Mouse (Mus musculus) retina, embryonic 14.5 days (tissue): Measurements from ENCODE around the gene Rbm44.
A peak's percentile ranks its signal among the peaks of the same experiment; 100 is the strongest.

Experiments
- DNase-seq: peaks from one replicate; pipeline ENCODE4 v3.0.0-alpha.2; 2015; ENCODE audit warnings: low spot score

Gene Rbm44

DNA sequence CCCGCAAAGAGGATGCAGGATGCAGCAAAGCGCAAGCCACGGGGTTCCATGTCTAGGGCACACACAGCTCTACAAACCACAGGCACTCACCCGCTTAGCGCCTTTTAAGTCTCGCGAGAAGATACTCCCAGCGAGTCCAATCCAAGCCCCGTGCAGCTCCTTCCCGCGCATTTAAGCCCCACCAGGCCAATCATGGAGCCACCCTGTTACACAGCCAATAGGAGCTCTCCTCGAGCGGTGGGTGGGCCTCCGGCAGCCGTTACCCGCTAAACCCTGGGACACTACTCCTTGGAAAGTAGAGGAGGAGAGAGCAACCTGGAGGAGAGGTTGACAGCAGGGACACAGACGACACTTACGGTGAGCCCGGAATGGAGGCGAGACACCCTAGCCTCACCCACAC is at the start of gene Rbm44:
Gene Rbm44, plus strand, starts transcription at position 277 of the 400 bp plus-strand sequence.
- no peak for DNase-seq

DNA sequence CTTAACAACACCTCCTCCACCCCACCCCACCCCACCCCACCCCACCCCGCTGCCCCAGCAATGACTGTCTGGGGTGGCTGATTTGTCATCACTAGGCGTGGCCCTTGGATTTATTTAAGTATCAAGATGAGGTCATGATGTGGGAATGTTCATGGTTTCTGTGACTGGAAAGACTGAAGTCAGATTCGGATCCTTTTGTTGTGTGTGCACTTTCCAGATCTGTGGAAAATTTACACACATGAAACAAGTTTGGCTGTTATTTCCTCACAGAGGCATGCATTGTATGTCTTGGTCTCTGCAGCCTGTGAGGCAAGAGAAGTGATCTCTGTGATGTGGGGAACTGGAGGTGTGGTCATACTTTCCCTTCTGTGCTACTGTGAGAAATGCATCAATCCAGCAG is 49.6 kb upstream of the Rbm44 start:
- DNase-seq: no peak

DNA sequence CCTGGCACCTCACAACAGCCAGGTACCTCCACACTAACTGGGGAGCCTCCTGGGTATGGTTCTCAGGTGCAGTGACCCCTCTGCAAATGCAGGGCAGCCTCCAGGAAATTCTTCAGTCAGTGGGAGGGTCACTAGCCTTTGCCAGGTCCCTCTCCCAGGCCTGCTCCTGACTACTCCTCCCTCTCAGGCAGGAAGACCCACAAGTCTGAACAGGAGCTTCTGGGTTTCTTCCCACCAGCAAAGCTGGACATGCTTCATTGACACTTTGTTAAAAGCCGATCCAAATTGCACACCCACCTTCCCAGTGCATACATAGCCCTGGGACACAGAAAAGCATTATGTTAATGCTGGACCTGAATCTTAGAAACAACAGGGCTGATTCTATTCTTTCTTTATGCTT is 49.0 kb upstream of the Rbm44 start:
- no peak for DNase-seq

DNA sequence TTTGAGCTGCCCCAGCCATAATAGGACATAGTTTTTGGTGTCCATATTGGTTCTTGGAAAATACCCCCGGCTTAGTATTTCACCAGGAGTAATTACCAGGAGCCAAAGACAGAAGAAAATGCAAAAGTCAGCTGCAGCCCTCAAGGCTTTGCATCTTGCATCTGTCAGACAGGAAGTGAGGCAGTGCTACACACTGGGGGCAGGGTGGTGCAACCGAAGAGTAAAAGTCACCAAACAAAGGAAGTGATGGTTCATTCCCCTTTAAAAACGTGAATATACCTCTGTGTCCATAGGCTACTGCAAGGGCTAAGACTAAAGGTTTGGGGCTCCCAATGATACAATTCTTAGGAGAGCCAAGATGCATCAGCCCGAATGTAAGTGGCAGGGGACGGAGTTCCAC is 48.4 kb upstream of the Rbm44 start:
- DNase-seq: no peak

DNA sequence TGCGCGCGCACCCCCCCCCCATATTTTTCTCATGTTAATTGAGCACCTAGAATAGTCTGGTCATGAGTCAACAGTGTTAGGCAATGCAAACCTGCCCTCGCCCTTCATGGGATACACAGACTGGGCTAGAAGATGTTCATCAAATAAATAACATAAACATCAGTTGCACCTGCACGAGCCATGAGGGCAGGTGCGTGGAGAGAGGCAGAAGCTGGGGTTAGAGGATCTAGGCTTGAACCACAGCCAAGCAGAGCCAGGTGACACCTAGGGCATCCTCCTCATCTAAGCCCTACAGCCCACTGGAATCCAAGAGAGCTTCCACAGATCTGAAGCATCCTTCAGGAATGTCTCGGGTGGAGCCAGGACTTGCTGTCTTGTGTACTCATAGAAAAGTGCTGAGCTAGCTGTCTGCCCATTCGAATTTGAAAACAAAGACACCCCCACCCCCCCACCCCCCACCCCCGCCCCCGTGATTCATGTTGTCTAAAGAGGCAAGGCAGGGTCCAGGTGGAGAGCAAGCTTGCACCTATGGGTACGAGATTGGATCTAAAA is 47.5 kb upstream of the Rbm44 start:
- no peak for DNase-seq

DNA sequence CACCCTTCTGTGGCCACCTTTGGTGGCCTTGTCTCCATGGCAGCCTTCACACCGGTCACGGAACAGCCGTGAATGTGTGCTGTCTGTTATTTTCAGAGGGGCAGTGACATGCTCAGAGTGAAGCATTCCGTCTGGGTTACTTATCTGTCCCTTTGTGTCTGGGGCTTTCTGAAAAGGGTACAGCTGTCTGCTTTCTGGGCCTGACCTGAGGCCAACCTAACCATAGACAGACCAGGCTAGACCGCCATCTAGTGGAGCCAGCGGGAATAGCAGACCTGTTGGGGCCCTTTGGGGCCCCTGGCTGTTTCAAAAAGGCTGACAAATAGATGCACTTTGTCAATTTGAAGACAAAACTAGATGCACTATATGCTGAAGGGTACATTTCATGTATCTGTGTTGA is 46.0 kb upstream of the Rbm44 start:
- DNase-seq: peak; percentile 85

DNA sequence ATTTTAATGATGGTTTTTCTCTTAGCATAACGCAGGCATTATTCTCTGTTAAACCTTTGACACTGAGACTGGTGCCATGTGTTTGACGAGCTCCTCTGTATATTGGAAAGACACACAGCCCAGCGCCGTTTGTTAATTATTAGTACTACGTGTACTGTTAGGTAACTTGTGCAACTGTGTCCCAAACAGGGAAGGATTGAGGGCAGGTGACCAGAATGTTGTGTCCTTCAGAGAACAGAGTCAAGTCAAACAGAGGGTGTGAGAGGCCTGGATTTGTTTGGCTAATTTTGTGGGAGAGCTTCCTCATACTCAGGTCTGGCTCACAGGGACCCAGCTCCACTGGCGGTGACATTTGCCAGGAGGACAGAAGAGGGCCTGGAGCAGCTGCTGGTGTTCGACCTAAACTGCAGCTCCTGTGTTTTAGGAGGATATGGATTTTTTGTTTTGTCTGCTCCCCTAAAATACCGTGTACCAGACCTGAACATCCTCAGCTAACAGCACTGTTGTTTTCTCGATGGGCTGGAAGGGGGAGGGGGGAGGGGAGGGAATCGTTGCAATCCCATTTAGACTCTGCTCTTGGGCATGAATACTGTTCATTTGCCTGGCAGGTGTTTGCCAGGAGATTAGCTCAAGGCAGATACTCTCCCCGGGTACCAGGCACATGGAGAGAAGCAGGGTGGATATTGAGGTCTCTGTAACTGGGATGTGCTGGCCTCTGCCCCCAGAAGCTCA is 43.0 kb upstream of the Rbm44 start:
- no peak for DNase-seq

DNA sequence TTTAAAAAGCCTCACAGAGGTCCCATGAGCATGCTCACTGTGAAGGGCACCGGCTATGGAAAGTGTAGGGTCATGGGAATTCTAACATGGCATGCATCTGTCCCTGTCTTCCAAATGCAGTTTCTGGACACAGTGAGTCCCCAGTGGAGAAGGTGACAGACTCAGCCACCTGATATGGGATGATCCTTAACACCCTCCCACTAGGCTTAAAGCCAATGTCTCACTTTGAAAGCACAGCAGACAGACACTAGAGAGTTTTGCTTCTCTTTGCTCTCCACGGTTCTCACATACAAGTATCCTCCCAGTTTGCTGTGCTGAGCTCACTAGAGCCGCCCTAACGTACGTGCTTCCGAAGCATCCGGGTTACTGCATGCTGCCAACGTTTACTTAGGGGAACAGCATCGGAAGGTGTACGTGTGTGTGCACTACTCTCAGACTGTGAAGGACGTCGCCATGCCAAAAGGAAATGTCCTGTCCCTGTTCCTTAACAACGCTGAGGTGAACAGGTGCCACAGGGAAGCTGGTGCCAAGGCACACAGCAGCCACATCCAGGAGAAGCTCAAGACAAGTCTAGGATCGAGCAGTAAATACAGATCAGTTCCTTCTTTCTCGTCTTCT is 41.4 kb upstream of the Rbm44 start:
- no peak for DNase-seq

DNA sequence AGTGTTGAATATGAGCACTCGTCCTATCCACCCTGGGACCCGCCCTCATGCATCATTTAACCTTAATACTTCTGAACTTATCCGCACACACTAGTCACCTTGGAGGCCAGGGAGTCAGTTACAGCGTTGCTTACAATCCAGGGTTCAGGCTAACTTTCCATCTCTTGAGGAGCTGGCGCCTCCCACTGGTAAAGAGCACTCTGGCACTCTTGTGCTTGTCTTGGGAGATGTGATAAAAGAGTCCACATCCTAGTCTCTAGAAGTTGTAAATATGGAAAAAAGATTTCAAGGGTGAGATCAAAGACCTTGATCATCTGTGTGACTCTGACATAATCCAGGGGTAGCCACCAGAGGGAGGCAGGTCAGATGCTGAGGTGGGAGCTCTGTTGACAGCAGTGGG is 37.3 kb upstream of the Rbm44 start:
- DNase-seq: no peak

DNA sequence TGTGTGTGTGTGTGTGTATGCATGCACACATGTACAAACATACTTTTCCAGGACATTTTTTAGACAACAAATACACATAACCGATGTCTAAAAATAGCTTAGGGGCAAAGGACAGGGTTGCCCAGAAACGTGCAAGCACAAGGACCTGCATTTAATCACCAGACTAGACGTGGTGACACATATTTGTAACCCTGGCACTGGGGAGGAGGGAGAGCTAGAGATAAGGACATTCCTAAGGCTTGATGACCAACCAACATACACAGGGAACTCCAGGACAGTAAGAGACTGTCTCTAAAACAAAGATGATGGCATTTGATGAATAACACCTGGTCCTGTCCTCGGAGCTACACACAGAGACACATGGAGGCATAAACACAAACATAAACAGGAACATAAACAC is 35.6 kb upstream of the Rbm44 start:
- no peak for DNase-seq

DNA sequence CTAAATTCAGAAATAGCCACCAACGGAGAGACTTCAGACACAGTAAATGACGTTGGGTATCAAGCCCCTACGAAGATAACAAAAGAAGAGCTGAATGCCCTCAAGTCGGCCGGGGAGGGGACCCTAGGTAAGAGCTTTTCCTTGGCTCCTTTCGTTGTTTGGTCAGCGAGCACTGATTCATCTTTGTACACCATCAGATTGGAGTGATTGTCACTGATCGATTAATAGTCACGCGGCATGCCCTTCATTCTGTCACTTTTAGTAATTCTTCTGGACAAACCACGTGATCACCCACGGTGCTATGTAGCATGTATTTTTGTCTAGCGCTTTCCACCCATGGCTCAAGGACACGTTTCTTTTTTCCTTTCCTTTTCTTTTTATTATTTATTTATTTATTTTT is 32.7 kb upstream of the Rbm44 start:
- DNase-seq: no peak

DNA sequence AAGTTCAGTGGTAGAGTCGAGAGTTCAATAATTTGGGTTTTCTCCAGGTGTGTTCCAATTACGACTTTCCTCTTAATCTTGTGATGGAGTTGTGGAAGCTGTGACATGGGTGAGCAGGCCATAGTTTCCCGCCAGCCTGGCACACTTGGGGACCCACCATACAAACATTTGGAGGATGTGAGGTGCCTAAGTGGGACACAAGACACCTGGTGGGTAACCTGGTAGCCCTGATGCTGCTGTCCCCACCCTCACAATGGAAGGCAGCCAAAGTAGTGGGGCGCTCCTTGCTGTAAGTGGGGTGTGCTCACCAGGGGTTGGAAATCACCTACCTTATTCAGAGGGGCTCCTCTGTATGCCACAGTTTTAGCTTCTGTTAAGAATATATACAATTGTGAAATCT is 32.3 kb upstream of the Rbm44 start:
- DNase-seq: no peak

DNA sequence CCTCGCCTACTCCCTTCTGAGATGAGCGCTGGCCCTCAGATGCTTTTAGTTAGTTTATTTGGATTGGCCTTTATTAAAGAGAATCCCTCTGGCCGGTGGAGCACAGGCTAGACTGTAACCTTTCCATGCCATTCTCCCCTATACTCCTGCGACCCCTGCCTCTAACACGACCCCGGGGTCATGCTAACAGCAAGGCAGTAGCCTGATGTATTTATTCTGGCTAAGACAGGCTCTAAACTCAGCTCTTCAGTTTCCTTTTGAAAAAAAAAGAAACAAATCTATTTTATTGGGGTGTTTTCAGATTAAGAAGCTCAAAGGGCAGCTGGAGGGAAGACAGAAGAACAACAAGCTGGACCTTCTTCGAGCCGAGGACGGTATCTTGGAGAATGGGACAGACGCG is 22.8 kb upstream of the Rbm44 start:
- DNase-seq: no peak

DNA sequence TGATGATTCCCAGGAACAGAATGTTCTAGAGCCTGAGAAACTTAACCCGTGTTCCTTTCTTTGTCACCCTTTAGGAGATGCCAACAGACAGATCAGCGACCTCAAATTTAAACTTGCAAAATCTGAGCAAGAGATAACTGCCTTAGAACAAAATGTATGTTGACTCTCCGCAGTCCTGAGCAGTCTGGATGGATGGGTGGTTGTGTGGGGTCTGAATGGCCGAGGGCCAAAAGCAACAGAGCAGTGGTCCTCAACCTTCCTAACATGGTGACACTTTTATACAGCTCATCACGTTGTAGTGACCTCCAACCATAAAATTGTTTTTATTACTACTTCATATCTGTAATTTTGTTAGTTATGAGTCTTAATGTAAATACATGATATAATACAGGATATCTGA is 21.9 kb upstream of the Rbm44 start:
- DNase-seq: no peak

DNA sequence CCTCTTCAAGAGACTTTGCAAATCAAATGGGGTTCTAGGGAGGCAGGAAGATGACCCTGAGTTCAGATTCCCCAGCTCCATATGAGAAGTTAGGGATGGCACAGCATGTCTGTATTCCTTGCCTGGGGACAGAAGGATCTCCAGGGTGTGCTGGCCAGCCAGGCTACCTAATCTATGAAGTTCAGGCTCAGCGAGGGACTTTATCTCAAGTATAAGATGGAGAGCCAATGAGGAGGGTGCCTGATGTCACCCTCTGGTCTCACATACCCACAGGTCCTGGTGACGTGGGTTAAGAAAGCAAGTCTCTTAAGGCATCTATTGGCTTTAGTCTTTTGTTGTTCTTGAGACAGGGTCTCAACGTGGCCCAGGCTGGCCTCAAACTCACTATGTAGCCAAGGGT is 21.4 kb upstream of the Rbm44 start:
- DNase-seq: no peak

DNA sequence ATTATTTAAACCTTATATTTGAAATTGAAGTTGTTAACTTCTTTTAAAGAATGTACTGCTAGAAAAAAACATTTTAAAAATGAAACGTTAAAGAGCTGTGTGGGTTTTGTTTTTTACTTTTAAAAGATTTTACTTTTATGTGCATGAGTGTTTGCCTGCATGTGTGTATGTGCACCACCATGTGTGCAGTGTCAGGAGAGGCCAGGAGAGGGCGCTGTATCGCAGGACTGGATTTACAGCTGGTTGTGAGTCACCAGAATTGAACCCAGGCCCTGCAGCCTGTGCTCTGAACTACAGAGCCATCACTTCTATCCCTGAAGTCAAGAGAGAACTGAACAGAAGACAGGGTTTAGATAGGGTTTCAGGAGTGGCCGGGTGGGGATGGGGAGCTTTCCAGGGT is 16.0 kb upstream of the Rbm44 start:
- DNase-seq: no peak

DNA sequence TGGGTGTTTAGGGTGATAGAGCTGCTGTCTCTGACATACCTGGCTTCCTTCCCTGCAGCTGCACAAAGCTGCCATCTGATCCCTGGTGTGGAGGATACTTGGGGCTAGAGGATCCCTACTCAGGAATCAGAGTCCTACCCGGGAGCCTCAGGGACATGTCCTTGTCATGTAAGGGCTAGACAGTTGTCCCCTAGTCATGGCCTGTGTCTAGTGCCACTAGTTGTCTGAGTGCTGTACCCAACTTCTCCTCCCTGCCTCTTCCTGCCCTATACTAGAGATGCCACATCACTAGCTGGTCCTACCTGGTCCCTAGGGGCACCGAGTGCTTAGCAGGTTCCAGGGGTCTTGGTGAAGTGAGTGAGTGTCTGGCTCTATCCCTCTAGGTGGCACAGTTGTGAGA is 7.9 kb upstream of the Rbm44 start:
- DNase-seq: no peak

DNA sequence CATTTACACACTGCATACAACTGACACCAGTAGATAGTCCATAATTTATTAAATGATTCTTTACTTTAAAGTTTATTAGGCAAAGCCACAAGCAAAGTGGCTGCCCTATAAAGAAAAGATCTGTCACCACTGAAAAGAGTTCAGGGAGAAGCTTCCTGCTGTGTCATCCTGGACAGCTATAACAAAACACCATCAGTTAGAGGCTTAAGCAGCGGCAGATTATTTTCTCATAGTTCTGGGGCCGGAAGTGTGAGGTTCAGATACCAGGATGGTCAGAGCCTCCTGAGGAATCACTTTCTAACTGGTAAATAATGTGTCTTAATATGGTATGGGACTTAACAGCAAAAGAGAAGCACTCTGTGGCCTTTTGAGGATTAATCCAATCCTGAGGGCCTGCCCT is 6.6 kb downstream of the Rbm44 start:
- DNase-seq: no peak

DNA sequence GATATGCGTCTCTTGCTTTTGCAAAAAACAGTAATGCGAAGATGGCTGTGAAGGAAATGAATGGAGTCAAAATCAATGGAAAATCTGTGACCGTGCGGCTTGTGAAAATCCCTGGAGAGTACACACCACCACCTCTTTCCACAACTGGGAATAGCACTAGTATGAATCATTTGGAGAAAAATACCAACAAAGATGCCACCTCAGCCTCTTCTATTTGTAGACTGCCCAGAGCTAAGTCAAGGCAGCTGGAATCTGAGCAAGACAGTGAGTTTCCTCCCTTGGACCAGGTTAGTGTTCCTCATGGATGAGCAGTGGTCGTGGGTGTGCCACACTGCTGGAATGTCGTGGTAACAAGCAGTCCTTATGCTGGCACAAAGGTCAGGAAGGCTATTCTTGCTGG is 21.9 kb downstream of the Rbm44 start:
- DNase-seq: no peak

DNA sequence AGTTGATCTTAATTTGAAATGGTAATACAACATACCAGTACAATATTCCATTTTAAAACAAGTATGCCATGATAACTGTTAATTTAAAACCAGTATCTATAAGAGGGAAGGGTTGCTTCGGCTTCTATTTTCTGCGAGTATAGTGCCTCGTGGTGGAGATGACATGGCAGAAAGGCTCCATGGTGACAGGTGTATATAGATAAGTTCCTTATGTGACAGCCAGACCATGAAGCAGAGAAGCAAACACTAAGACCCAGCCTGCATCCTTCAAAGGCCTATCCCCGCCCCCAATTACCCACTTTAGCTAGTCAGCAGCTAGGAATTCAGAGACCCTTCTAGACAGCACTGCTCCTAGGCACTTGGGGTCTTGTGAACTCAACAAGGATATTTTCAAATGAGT is 24.3 kb downstream of the Rbm44 start:
- DNase-seq: no peak

DNA sequence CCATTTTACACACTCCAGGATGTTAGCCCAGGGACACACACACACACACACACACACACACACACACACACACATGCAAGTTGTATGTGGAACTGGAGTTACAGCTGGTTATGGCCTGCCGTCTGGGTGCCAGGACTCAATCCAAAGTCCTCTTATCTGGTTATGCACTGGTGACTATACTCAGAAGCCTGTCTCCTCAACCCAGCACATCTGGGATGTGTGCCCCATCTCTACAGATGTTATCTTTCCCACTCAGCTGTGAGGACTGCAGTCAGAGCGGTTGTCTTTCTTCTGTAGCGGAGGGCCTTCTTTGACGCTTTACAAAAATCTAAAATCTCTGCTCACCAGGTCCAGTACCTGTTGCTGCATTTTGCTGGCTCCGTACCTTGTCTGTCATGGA is 29.9 kb downstream of the Rbm44 start:
- no peak for DNase-seq

DNA sequence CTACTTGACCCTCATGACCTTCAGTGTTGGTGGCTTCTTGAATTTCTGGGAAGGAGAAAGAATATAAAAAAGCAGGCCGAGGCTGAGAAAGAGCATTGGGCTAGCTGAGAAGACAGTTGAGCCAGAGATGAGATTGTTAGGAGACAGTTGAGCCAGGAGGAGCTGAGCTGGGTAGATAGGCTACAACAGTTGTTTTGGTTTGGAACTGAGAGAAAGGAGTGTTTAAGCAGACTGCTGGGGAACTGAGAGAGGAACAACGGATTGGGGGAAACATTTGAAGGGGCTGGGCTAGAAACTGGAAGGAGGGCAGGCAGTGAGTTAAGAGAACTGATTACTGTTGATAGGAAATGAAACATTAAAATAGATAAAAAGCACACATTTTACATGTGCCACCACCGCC is 31.1 kb downstream of the Rbm44 start:
- no peak for DNase-seq

DNA sequence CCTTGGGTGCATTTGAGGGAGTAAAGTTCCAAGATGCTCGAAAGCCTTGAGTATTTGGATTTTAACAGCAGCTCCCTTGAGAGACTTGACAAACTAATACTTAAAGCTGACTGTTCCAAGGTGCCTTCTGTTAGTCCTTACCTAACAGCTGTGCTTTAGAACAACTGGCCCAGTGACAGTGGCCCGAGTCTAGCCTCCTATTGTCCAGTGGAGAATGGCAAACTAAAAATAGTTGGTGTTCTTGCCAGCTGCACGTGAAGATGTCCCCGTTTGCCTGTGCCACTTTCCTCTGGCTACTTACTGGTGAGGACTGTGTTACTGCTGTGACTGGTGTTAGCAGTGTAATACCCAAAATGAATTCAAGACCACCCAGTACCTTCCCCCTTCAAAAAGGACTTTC is 32.0 kb downstream of the Rbm44 start:
- DNase-seq: no peak

DNA sequence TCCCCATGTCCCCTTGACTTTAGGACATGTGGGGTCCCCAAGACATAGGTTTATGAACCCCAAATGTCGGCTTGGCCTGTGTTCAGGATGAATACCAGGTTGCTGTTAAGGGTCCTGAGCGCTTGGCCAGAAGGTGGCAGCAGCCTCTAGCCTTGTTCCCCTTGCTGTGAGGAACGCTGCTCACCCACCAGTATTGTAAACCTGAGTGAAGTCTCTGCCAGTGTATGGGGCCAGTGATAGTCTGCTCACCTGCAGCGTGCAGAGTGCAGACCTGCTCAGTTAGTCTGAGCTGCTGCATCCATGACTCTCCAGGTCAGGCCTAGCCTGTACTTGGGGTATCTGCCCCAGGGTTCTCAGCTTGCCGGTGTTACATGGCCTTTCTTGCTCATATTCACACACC is 34.2 kb downstream of the Rbm44 start:
- DNase-seq: peak; percentile 76
